Mouse (Mus musculus) heart, embryonic 15.5 days (tissue): ENCODE measurements around the gene Cldn19. TPM values are rescaled to one million over a fixed set of nuclear protein-coding genes. Genes with fewer than 3 reads are reported as not detected.
A peak's percentile ranks its signal among the peaks of the same experiment; 100 is the strongest.
"Not testable (repeated sequence)": the region's sequence is repeated elsewhere in the genome, so short reads cannot be mapped to it uniquely, and the experiment has no call there.

Experiments
- ATAC-seq: fragments of 200-750 bp; cut with Nextera tagmentation; replicated peaks from 2 replicates; pipeline ENCODE4 v1.8.0; 2017; ENCODE audit warnings: low read depth, moderate TSS enrichment; ENCODE audit not compliant: insufficient number of reproducible peaks, insufficient read depth, low FRiP score
- H3K27ac ChIP-seq: fragments of 300-500 bp; sonication (generic); 2 replicates; pipeline ENCODE4 v1.5.1; 2015; ENCODE audit warnings: mild to moderate bottlenecking, inconsistent platforms
- H3K27me3 ChIP-seq: fragments of 300-500 bp; sonication (generic); 2 replicates; pipeline ENCODE4 v1.6.1; 2015; ENCODE audit warnings: inconsistent platforms
- H3K36me3 ChIP-seq: fragments of 300-500 bp; sonication (generic); 2 replicates; pipeline ENCODE4 v1.6.1; 2015; ENCODE audit warnings: mild to moderate bottlenecking, inconsistent platforms
- H3K4me1 ChIP-seq: fragments of 300-500 bp; sonication (generic); replicated peaks from 2 replicates; pipeline ENCODE4 v1.6.1; 2015; ENCODE audit warnings: inconsistent platforms
- H3K4me2 ChIP-seq: fragments of 300-500 bp; sonication (generic); 2 replicates; pipeline ENCODE4 v1.6.1; 2015; ENCODE audit warnings: inconsistent platforms, mild to moderate bottlenecking, moderate library complexity
- H3K4me3 ChIP-seq: fragments of 300-500 bp; sonication (generic); 2 replicates; pipeline ENCODE4 v1.5.1; 2015; ENCODE audit warnings: mild to moderate bottlenecking, inconsistent platforms
- H3K9ac ChIP-seq: fragments of 300-500 bp; sonication (generic); 2 replicates; pipeline ENCODE4 v1.6.1; 2015; ENCODE audit warnings: mild to moderate bottlenecking, inconsistent platforms
- H3K9me3 ChIP-seq: fragments of 300-500 bp; sonication (generic); replicated peaks from 2 replicates; pipeline ENCODE4 v1.6.1; 2016; ENCODE audit warnings: inconsistent platforms
- WGBS: fragments of 180-500 bp; shearing (Covaris S2); methylation state at CpG from one replicate; pipeline ENCODE4 v1.1.7; 2015; ENCODE audit warnings: mixed read lengths; 5-methylcytosine and 5-hydroxymethylcytosine counted together
- polyA plus RNA-seq: library from polyadenylated mRNA; unstranded; fragments of >200 nt; fragmentation: Nextera tagmentation; extraction: Ambion mirVana; gene quantifications from 2 replicates; pipeline ENCODE4 v1.2.1, GENCODE M21; 2015

The Cldn19 gene
- polyA plus RNA-seq, 1 experiment from 2014 or later, result not detected

DNA sequence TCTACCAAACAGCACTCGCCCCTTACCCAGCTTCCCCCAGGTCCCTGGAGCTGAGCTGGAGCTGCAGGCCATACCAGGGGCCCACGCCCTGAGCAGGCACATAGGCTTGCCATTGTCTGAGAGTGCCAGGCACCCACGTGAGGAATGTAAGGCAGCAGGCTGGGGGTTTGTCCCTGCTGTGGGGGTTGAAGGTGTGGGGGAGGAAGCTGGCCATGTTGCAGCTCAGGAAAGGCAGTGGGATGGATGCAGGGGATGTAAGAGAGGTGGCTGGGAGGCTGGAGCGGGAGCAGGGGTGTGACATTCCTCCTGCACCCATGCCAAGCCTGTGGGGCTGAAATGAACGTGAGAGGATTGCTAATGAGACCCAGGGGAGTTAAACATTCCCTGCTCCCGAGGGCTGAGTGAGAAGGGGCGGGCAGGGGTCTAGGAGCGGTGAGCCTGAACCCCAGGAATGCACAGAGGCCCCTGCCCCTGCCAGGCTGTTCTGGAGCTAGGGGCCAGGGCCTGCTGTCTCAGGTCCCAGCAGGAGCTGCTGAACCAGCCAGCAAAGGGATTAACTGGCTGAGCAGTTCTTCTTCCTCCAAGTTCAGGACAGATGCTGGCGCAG, 1.1 kb upstream of the Cldn19 start:
- Histone ChIP-seq H3K27ac (no peak overlapping the region), H3K4me1 (peaks cover 12% of the 10 kb centered on the region), H3K4me2 (no peak overlapping the region), H3K36me3 (no peaks in the 10 kb centered on the region), H3K4me3 (no peak overlapping the region), H3K9me3 (no peaks in the 10 kb centered on the region), H3K27me3 (0 out of 2 replicates have a peak, but pooled peaks cover 4% of the 10 kb centered on the region), H3K9ac (peak overlapping the region; percentile 25; the same call in 1 of the 2 replicates)
- no peak for ATAC-seq
- WGBS, result 43% methylated on average over 9 of the region's 9 CpGs

DNA sequence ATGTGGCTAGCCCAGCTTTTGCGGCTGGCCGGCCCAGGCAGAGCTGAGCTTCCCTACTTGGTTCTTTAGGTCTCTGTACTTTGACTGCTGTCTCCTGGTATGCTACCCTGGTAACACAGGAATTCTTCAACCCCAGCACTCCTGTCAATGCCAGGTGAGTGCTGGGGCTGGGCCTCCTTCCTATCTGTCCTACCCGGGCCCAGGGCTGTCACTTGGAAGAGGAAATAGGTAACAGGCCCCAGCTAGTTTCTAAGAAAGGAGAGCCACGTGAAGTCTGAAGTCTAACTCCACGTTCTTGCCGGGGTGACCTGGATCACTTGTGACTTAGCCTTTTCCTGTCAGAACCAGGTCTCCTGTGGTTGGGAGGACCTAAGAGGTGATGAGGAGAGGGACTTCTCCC, 1.9 kb downstream of the Cldn19 start:
- Histone ChIP-seq H3K4me2 (no peak overlapping the region), H3K4me1 (peaks cover 17% of the 10 kb centered on the region), H3K9ac (no peak overlapping the region), H3K27me3 (0 out of 2 replicates have a peak, but pooled peaks cover 4% of the 10 kb centered on the region), H3K9me3 (no peaks in the 10 kb centered on the region), H3K36me3 (no peaks in the 10 kb centered on the region), H3K27ac (no peak overlapping the region), H3K4me3 (no peak overlapping the region)
- ATAC-seq, result no peak
- 73% methylated on average over 6 of the region's 6 CpGs for WGBS

DNA sequence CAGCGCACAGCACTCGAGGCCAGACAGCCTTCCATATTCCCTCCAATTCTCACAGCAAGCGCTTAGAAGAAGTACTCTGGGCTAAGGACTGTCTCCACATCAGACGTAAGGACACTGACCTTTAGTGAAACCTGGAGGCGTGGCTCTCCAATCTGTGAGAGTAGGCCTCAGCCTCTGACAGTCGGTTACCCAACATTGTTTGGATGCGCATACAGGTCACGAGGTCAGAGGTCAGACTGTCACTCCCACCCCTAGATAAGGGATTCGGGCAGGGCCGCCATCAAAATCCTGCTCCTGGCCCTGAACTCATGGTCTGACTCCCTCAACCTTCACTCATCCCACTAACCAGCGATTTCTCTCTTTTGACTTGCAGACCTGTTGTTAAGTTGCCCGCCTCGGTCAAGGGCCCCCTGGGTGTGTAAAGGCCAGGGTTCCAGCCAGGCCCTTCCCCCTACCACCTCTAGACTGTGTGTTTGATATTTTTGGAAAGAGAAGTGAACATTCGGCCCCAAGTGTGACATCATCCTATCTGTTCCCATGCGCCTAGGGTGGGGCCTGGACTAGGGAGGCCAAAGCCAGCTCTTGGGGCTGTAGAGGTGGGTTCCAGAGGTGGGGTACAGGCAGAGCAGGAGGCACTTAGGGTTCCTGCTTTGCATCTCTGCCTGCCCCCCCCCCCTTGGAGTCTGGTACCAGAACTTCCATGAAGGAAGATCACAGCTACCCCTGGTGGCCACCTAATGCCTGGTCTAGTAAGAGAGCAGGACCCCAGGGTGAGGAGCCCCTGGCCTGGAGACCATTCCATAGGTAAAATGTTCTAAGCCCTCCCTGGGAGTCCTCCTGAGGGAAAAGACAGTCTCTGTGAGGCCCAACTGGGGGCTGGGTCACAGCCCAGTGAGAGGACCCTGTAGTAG, 4.4 kb downstream of the Cldn19 start:
- WGBS, result 72% methylated on average over 15 of the region's 15 CpGs
- H3K4me2 ChIP-seq, result no peak overlapping the region
- no peak overlapping the region for H3K9ac ChIP-seq
- no peak overlapping the region for H3K4me3 ChIP-seq
- H3K27ac ChIP-seq, result no peak overlapping the region
- H3K27me3 ChIP-seq, result 0 out of 2 replicates have a peak, but pooled peaks cover 4% of the 10 kb centered on the region
- H3K9me3 ChIP-seq, result no peaks in the 10 kb centered on the region
- peaks cover 6% of the 10 kb centered on the region; the same call in 1 of the 2 replicates for H3K4me1 ChIP-seq
- ATAC-seq, result no peak; the same call in 1 of the 2 replicates
- no peaks in the 10 kb centered on the region for H3K36me3 ChIP-seq

DNA sequence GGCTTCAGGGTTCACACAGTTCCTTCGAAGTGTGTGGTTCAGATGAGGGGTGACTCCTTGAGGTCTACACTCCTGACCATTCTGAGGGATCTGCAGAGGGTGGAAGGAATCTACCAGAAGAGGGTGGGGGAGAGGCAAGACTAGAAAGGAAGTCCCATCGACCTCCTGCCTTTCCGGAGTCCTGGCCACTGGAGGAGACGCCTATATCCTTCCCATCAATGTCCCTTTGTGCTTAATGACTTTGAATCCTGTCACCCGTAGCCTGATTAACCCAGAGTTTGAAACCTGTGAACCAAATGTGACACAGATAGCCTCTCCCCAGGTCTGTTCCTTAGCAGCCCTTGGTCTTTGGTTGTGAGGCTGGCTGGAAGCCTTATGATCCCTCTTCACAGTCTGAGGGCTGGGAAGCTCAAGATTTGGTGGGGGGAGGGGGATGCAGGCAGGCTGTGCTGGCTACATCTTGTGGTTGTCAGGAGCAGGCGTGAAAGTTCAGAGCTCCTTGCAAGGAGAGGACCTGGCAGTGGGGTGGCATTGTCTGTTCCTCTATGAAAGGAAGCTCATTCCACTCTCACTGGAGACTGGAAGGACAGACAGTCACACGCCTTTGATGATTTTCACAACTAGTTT, 6.0 kb downstream of the Cldn19 start:
- H3K9ac ChIP-seq, result no peak overlapping the region
- no peaks in the 10 kb centered on the region for H3K9me3 ChIP-seq
- no peaks in the 10 kb centered on the region for H3K27me3 ChIP-seq
- no peak for ATAC-seq
- H3K27ac ChIP-seq, result no peak overlapping the region
- 45% methylated on average over 7 of the region's 7 CpGs for WGBS
- no peak overlapping the region for H3K4me2 ChIP-seq
- H3K4me3 ChIP-seq, result no peak overlapping the region
- H3K4me1 ChIP-seq, result peaks cover 6% of the 10 kb centered on the region; the same call in 1 of the 2 replicates
- H3K36me3 ChIP-seq, result no peaks in the 10 kb centered on the region

DNA sequence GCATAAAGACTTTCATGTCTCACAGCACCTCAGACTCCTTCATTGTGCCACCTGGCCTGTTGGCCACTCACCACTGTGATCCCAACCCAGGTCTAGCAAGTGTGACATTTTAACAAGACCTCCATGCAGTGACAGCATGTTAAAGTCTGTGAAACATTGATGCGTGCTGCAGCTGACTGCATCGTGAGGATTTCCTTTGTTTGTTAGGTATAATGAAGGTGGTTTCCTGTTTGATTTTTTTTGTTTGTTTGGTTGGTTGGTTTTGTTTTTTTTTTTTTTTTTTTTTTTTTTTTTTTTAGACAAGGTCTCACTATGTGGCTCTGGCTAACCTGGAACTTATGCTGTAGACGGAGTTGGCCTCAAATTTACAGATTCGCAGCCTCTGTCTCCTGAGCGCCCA, 7.3 kb downstream of the Cldn19 start:
- H3K4me3 ChIP-seq, result no peak overlapping the region
- no peak for ATAC-seq
- H3K36me3 ChIP-seq, result no peaks in the 10 kb centered on the region
- no peaks in the 10 kb centered on the region for H3K9me3 ChIP-seq
- no peak overlapping the region for H3K4me2 ChIP-seq
- no peak overlapping the region for H3K9ac ChIP-seq
- whole genome bisulfite sequencing, result 81% methylated on average over 5 of the region's 5 CpGs
- no peak overlapping the region for H3K27ac ChIP-seq
- H3K4me1 ChIP-seq, result peaks cover 5% of the 10 kb centered on the region; the same call in 1 of the 2 replicates
- no peaks in the 10 kb centered on the region for H3K27me3 ChIP-seq

DNA sequence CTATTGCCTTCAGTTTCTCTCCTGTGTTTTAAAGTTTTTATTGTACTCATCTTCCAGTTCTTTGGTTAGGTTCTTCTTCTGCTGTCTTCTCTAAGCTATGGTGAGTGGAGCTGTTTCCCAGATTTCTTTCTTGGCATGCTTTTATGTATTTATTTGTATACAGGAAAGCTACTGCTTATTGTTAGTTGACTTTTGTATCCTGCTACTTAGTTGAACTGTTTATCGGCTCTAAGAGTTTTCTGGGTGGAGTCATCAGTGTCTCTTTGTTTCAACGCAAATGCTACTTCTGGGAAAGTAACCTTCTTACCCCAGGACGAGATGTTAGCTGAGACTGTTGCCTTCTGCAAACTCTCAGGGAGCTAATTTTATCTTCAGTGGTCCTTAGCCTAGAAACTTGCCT, 8.2 kb downstream of the Cldn19 start:
- Histone ChIP-seq H3K27ac (no peak overlapping the region), H3K36me3 (no peaks in the 10 kb centered on the region), H3K9me3 (no peaks in the 10 kb centered on the region), H3K4me3 (no peak overlapping the region), H3K4me1 (peaks cover 4% of the 10 kb centered on the region; the same call in 1 of the 2 replicates), H3K27me3 (no peaks in the 10 kb centered on the region), H3K4me2 (no peak overlapping the region), H3K9ac (no peak overlapping the region)
- ATAC-seq, result no peak
- 57% methylated on average over 3 of the region's 3 CpGs for WGBS

DNA sequence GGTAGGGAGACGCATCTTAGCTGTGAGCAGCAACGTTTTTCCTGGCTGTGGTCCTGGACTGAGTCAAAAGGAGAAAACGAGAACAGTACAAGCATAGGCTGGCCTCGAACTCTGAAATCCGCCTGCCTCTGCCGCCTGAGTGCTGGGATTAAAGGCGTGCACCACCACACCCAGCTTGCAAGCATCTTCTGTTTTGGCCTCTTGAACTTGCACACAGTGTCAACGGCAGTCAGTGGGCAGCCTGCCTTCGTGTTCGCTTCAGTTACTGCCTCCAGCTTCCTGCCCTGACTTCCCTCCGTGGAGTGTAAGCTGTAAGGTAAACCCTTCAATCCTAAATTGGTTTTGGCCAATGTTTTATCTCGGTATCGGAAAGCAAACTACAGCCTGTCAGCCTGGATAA, 11.4 kb downstream of the Cldn19 start:
- no peak overlapping the region for H3K4me2 ChIP-seq
- WGBS, result 68% methylated on average over 13 of the region's 13 CpGs
- no peaks in the 10 kb centered on the region for H3K27me3 ChIP-seq
- H3K4me1 ChIP-seq, result no peaks in the 10 kb centered on the region
- ATAC-seq, result no peak
- no peaks in the 10 kb centered on the region for H3K9me3 ChIP-seq
- no peak overlapping the region for H3K27ac ChIP-seq
- no peak overlapping the region for H3K4me3 ChIP-seq
- H3K36me3 ChIP-seq, result peaks cover 12% of the 10 kb centered on the region
- H3K9ac ChIP-seq, result no peak overlapping the region

DNA sequence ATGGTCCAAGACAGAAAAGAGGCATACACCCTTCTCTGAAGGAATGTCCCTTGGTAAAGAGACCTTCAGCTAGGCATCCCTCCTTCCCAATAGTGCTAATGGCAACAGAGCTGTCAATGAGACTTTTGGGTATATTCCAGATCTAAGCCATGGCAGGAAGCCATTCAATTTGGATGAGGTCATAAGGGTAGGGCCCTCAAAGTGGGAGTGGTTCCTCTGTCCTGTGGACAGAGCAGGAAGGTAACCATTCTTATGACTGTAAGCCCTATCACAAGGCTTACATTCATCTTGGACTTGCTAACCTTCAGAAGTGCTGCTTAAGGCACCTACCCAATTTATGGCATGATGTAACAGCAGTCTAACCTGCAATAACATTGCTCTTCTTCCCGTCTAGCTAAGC, 19.4 kb downstream of the Cldn19 start:
- Histone ChIP-seq H3K4me2 (no peak overlapping the region), H3K36me3 (peaks cover 74% of the 10 kb centered on the region), H3K9ac (no peak overlapping the region), H3K27ac (peak overlapping the region; percentile 78), H3K4me3 (no peak overlapping the region), H3K4me1 (no peaks in the 10 kb centered on the region), H3K9me3 (no peaks in the 10 kb centered on the region; the same call in 1 of the 2 replicates), H3K27me3 (no peaks in the 10 kb centered on the region)
- ATAC-seq, result no peak
- 64% methylated on average over 1 of the region's 1 CpGs for WGBS

DNA sequence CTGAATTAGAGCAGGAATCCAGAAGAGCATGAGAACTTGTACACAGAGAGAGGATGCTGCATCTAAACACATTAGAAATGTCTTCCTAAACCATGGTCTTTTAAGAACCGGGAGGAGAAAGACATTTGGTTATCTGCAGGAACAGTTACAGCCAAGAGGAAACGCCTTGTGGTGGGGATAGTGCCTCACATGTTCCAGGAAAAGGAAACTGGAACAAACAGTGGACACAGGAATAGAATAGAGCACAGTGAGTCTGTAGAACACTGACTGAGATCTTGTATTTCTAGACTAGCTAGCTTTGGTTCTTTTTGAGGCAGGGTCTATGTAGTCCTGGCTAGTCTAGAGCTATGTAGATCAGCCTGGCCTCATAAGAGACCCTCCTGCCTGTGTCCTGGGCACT, 20.0 kb downstream of the Cldn19 start:
- ATAC-seq, result no peak
- no peaks in the 10 kb centered on the region; the same call in 1 of the 2 replicates for H3K9me3 ChIP-seq
- no peaks in the 10 kb centered on the region for H3K27me3 ChIP-seq
- no peak overlapping the region for H3K4me2 ChIP-seq
- 41% methylated on average over 2 of the region's 2 CpGs for WGBS
- H3K27ac ChIP-seq, result peak overlapping the region; percentile 78
- no peaks in the 10 kb centered on the region for H3K4me1 ChIP-seq
- no peak overlapping the region for H3K4me3 ChIP-seq
- H3K36me3 ChIP-seq, result peaks cover 80% of the 10 kb centered on the region
- H3K9ac ChIP-seq, result no peak overlapping the region

DNA sequence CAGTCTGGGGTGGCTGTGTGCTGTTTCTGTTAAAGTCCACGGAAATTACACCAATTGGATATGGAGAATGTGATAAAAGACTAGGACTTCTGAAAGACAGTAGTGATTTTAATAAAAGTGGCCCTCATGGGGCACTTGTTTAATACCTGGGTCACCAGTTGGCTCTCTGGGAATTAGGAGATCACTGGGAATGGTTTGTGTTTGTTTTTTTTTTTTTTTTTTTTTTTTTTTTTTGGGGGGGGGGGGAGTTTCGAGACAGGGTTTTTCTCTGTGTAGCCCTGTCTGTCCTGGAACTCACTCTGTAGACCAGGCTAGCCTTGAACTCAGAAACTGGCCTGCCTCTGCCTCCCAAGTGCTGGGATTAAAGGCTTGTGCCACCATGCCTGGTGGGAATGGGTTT, 20.5 kb downstream of the Cldn19 start:
- no peak overlapping the region for H3K9ac ChIP-seq
- no peak overlapping the region for H3K4me2 ChIP-seq
- peak overlapping the region; percentile 78 for H3K27ac ChIP-seq
- ATAC-seq, result no peak
- peaks cover 78% of the 10 kb centered on the region for H3K36me3 ChIP-seq
- 67% methylated on average over 1 of the region's 2 CpGs for WGBS
- no peak overlapping the region for H3K4me3 ChIP-seq
- no peaks in the 10 kb centered on the region for H3K4me1 ChIP-seq
- no peaks in the 10 kb centered on the region for H3K27me3 ChIP-seq
- no peaks in the 10 kb centered on the region; the same call in 1 of the 2 replicates for H3K9me3 ChIP-seq

DNA sequence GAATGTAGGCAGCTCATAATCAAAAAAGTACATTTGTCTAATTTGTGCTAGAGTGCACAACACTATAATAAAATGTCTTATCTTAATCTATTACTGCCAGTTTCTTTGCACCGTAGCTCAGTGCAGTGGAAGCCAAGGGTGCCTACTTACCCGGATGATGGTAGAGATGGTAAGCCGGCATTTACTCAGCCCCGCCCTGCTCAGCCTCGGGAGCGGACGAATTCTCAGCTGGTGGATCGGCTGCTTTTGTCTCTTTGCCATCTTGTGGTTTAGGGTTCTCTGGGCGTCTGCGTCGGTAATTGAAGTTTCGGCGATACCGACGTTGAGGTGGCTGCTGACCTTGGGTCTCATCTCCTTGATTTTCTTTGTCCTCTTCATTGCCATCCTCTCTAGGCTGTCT, 23.6 kb downstream of the Cldn19 start:
- not testable (repeated sequence) for H3K27me3 ChIP-seq, H3K9me3 ChIP-seq, H3K27ac ChIP-seq, ATAC-seq, H3K4me2 ChIP-seq, H3K9ac ChIP-seq, H3K4me1 ChIP-seq, H3K4me3 ChIP-seq
- WGBS, result 87% methylated on average over 15 of the region's 15 CpGs
- peaks cover 79% of the 10 kb centered on the region for H3K36me3 ChIP-seq
